Mouse (Mus musculus) lung, postnatal 25 days (tissue): Measurements from ENCODE around the gene Gapvd1.
A peak's percentile ranks its signal among the peaks of the same experiment; 100 is the strongest.
"Not testable (repeated sequence)": the region's sequence is repeated elsewhere in the genome, so short reads cannot be mapped to it uniquely, and the experiment has no call there.

Source experiments
- DNase-seq: peaks from one replicate; pipeline ENCODE4 v3.0.0; 2022; ENCODE audit warnings: low spot score

Gene Gapvd1

DNA sequence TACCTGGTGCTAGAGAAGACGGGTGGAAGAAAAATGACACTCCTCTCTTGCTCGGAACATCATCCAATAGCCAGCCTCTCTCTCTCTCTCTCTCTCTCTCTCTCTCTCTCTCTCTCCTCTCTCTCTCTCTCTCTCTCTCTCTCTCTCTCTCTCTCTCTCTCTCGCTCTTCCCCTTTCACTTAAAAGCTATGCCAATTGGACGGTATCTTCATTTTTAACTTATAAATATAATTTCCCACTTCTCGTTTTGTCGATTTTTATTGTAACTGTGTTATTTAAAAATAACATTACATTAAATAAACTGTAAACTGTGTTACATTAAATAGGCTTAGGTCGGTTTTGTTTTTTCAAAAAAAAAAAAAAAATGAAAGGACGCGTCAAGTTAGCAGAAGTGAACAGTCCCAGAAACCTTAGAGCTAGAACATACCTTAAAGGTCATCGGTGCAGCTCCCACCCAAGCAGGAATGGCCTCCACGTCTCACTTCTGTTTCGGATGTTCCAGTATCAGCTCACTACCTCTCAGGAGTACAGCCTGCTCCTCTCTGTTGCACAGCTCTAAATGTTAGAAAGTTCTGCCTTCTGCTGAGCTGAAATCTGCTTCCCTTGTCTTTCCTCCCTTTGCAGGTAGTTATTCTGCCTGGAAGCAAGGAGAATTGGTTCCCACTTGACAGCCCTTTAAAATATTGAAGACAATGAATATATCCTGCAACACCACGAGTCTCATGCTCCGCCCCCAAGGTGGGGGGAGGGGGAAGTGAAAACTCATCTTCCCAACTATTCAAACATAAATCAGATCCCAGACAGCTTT is at the start of gene Gapvd1:
Gene Gapvd1, minus strand, starts transcription at position 682 of the 808 bp plus-strand sequence.
- no peak for DNase-seq

DNA sequence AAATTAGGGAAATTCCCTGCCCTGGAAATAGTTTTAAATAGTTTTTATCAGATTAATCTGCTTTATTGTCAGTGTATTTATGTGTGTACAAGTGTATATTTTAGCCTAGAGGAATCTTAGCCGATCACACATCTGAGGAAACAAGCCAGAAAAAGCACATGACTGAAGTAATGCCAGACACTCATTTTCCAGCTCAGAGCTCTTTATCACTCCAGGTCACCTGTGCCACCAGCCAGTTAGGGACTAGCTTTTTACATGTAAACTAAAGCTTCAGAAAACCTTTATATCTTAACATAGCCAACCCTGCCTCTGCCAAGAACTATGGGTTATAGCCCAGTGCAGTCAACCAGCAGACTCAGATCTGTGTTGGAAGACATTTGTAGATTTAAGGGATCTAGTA is 49.8 kb upstream of the Gapvd1 start:
- DNase-seq = no peak

- no peak for DNase-seq
Measured at GRCm38 (mm10) chr2:34804172-34804571, 49.1 kb upstream of the Gapvd1 start.

DNA sequence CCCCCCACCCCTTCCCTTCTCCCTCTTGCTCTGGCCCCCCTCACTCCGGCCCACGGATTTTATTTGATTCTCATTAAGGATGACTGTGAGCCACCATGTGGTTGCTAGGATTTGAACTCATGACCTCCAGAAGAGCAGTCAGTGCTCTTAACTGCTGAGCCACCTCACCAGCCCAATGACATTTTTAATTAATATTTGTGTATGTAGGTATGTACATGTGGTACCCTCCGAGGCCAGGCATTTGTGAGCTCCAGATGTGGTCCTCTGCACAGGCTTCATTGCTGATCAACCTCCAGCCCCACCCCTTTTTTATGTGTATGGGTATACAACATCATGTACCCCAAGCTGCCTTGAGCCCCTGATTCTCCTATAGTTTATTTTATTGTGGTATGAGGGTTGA is 48.7 kb upstream of the Gapvd1 start:
- no peak for DNase-seq

- DNase-seq = not testable (repeated sequence)
Measured at GRCm38 (mm10) chr2:34802565-34803245, 47.7 kb upstream of the Gapvd1 start.

GRCm38 (mm10) chr2:34801516-34802482 is 46.8 kb upstream of the Gapvd1 start:
- DNase-seq = peak; percentile 99

GRCm38 (mm10) chr2:34800371-34800770 is 45.3 kb upstream of the Gapvd1 start:
- DNase-seq = no peak

- DNase-seq = peak; percentile 90
Measured at GRCm38 (mm10) chr2:34799357-34800256, 44.6 kb upstream of the Gapvd1 start, which contains the start of gene Rabepk. Gene Rabepk (minus strand): TSS chr2:34799912.

DNA sequence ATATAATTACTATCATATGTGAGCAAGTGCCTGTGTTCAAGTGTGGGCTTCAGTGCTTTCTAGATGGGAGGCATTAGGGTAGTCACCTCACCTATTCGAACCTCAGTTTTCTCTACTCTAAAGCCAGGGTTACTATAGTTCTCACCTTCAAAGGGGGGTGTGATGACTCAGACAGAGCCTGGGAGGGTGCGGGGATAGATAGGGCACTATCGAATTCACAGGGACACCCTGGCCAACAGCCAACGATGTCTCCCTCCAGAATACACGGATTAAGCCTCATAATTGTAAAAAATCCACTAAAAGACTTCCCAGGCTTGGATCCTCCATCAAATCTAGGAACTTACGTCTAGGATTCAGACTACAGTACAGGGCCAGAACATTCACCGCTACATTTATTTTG is 40.4 kb upstream of the Gapvd1 start:
- DNase-seq = no peak

DNA sequence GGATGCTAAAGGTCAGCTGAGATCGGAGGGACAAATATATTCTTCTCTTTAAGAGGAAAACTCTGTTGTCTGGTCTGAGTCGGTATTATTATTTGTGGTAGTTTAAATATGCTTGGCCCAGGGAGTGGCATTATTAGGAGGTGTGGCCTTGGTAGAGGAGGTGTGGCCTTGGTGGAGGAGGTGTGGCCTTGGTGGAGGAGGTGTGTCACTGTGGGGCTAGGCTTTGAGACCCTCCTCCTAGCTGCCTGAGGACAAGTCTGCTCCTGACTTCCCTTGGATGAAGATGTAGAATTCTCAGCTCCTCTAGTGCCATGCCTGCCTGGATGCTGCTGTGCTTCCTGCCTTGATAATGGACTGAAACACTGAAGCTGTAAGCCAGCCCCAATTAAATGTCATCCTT is 39.5 kb upstream of the Gapvd1 start:
- no peak for DNase-seq

DNA sequence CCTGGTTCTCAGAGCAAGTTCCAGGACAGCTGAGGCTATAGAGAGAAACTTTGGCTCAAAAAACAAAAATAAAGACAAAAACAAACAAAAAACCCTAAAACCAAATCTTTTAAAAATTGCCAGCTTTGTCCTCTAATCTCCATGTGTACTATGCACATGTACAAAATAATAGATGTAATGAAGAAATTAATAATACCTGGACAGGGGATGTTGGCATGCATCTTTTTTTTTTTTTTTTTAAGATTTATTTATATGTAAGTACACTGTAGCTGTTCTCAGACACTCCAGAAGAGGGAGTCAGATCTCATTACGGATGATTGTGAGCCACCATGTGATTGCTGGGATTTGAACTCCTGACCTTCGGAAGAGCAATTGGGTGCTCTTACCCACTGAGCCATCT is 37.5 kb upstream of the Gapvd1 start:
- DNase-seq = not testable (repeated sequence)

- DNase-seq = peak; percentile 25
Measured at GRCm38 (mm10) chr2:34790282-34790681, 35.2 kb upstream of the Gapvd1 start.

DNA sequence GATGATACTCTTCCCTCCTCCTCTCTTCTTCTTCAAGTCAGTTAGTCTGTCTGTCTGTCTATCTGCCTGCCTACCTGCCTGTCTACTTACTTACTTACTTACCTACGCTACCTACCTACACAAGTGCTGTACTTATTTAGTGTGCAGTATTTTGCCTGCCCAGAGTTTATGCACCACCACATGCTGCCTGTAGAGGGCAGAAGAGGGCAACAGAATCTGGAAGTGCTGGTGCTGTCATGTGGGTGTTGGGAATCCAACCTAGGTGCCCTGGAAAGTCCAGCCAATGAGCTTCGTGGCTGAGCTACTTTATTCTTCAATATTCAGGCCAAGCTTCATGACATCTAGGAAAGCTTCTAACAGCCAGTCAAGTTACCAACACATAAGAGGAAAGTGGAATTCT is 29.1 kb upstream of the Gapvd1 start:
- DNase-seq = peak; percentile 70

- DNase-seq = no peak
Measured at GRCm38 (mm10) chr2:34783064-34784020, 28.3 kb upstream of the Gapvd1 start.

- no peak for DNase-seq
Measured at GRCm38 (mm10) chr2:34777237-34777868, 22.3 kb upstream of the Gapvd1 start.

GRCm38 (mm10) chr2:34774493-34774892 is 19.5 kb upstream of the Gapvd1 start:
- DNase-seq = no peak

- no peak for DNase-seq
Measured at GRCm38 (mm10) chr2:34773673-34774072, 18.6 kb upstream of the Gapvd1 start.

DNA sequence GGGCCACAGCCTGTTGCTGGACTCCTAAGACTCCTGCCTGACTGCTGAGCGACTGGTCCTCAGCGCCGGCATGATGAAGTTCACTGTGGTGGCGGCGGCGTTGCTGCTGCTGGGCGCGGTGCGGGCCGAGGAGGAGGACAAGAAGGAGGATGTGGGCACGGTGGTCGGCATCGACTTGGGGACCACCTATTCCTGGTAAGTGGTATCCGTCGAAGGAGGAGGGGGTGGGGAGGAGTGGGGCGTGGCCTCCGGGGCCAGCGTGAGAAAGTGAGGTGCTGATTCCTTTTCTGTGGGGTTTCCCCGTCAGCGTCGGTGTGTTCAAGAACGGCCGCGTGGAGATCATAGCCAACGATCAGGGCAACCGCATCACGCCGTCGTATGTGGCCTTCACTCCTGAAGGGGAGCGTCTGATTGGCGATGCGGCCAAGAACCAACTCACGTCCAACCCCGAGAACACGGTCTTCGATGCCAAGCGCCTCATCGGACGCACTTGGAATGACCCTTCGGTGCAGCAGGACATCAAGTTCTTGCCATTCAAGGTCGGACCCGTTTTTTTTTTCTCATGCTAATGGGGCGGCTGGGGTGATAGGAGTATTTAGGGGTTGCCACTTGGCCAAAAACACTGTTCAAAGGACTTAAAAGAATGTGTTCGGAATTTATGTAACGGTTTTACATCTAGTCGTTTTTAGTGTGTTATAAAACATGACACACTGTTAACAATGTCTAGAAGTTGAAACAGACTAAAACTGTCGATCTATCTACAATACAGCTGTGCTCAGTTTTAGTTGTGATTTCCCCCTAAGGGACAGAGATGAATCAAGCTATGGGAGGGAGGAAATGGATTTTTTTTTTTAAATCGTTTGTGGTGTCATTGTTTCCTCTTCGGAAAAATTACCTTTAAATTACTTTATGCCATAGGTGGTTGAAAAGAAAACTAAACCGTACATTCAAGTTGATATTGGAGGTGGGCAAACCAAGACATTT is 17.5 kb upstream of the Gapvd1 start:
- peak; percentile 38 for DNase-seq
